Mouse (Mus musculus): ENCODE data around the gene Gm10428.
"Not testable (repeated sequence)": the region's sequence is repeated elsewhere in the genome, so short reads cannot be mapped to it uniquely, and the experiment has no call there.

Gene Gm10428

DNA sequence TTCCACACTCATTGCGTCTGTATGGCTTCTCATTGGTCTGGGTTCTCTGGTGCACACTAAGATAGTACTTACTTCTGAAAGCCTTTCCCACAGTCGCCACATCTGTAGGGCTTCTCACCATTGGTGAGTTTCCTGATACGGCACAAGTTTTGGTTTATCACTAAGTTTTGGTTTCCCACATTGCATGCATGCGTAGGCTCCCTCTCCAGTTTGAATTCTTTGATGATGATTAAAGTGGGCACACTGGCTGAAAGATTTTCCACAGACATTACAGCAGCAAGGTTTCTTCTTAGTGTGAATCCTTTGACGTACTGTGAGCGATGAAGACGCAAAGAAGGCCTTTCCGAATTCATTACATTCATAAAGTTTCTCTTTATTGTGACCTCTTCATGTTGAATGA, at the start of gene Gm10428:
Gm10428 (plus strand) TSS at position 321 of the 400 bp plus-strand sequence.
- DNase-seq = no peak

DNA sequence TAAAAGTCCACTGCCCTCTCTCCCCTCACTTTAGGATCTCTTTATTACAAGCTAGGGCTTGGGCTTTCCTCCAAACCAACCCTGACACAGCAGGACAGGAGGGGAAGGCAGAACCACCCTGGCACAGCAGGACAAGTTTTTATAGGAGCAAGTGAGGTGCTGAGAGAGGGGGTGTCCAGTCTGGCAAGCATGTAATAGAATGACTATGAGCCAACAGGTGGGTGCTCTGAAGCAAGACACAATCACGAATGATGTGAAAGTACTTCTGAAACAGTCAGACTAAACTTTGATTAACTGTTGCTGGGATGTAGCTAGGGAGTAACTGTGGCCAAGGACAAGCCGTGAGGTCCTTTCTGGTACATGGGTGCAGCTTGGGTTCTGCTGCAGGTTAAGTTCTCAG, 46.8 kb upstream of the Gm10428 start:
- no peak for DNase-seq

DNA sequence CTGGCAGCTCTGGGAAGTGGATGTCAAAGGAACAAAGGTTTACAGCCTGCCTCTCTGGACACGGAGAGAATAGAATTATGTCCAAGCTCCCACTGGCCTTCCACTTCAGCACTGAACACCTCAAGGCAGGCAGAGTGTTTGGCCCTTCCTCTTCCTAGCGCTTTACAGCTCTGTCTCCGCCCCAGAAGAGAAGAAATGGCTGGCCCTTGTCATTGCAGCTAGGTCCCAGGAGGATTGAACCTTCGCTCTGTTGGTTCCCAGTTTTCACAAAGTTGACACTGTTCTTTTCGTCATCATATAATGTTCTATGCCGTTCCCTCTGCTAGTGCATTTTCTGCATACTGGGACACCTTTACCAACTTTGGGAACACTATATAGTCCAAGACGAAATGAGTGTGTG, 44.6 kb upstream of the Gm10428 start:
- DNase-seq = no peak

DNA sequence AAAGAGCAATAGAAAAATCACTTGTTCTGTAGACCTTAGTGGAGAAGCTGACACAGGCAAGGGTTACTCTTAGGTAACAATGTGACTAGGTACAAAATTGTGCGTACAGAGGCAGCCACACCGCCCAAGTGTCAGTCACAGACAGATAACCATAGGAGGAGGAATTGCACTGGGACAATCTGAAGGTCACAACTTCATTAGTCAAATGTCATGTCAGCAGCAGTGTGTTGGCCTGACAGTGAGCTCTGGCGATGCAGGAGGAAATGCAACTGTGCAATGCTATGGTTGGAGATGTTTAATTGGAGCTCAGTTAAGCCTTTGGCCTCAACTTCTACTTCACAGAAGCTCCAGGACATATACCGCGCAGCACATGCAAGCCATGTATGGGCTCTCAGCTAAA, 42.2 kb upstream of the Gm10428 start:
- no peak for DNase-seq

DNA sequence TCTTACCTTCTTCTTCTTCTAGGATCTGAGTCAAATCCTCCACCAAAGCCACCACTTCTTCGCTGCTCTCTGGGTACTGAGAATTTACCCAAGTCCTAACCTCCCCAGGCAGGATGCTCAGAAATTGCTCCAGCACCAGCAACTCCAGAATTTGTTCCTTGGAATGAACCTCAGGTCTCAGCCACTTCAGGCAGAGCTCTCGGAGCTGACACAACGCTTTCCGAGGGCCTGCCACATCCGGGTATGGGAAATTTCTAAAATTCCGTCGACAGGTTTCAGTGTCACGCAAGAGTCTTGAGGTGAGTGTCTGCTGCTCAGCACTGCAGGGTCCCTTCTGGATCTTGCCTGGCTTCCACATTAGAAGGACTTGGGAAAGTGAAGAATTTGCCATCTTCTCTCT, 24.6 kb upstream of the Gm10428 start:
- no peak for DNase-seq

DNA sequence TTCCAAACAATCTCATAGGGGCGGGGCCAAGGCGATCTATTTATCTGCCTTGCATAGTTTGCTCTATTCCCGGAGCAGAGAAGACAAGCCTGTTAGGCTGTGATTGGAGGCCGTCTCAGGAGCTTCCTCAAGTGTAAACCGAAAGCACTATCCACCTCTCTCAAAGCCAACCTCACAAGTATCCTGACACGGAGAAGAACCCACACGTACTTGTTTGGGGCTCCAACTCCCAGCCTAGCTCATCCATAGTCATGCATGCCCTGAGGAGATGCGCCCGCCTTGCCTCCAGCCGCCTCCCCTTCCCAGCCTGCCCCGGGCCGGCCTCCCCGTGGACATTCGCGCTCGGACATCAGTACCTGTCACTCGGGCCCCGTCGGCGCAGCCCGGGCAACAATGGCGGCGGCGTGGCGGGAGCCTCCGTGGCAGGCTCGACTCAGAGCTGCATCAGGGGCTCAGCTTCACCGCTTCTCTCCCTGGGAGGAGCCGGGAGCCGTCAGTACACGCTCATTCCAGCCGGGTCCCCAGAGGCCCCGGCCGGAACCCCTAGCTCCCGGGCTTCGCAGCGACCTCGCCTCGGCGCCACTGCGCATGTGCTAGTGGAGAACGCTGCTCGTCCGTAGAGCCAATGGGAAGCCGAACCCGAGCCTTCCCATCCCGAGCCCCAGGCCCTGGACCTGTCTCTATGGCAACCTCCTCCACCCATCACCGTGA, 21.4 kb upstream of the Gm10428 start, which contains the start of gene Zfp287:
Zfp287 (minus strand) TSS at position 595 of the 711 bp plus-strand sequence.
- peak; percentile 85 for DNase-seq

DNA sequence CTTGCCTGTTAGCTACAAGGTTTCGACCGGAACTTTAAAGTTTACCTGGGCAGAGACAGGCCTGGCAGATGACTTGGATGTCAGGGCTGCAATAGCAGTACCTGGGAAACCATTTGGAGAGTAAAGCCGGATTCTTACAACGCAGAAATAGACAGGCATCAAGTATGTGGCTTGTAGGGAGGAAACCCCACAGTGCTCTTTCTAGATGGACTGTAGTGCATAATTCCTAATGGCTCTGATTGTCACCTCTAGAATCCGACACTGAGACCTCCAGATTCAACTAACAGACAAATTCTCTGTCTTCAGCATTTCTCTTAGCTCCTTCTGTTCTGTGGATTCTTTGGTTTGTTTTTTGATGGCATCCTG, 20.9 kb upstream of the Gm10428 start:
- DNase-seq = no peak

DNA sequence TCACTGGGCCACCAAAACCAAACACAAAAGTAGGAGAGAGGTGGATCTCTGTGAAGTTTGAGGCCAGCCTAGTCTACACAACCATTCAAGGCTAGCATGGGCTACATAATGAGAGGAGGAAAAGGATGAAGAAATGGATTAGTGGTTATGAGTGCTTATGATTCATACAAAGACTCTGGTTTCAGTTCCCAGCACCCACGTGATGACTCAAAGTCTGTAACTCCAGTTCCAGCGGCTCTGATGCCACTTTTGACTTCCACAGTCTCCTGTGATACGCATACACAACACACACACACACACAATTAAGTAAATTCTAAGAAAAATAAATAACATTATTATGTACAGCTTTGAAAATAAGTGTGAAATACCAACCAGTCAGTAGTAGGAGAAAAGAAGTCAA, 20.2 kb upstream of the Gm10428 start:
- no peak for DNase-seq

DNA sequence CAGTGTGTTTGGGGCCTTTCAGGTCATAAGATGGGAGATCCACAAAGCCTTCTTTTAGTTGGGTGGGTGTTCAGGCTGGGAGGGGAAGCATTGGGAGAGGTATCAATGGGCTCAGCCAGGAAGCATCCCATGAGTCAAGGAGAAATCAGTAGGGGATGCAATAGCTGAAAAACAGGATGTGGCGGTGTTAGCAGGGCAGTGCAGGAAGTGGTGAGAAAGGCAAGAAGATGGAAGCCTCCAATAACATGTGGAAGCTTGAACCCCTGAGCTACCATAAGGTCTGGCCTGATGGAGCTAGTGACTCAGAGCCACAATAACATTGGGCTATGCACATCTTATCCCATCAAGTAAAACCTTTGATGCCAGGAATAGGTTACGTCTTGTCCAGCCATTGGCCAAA, 11.7 kb upstream of the Gm10428 start:
- DNase-seq = no peak

DNA sequence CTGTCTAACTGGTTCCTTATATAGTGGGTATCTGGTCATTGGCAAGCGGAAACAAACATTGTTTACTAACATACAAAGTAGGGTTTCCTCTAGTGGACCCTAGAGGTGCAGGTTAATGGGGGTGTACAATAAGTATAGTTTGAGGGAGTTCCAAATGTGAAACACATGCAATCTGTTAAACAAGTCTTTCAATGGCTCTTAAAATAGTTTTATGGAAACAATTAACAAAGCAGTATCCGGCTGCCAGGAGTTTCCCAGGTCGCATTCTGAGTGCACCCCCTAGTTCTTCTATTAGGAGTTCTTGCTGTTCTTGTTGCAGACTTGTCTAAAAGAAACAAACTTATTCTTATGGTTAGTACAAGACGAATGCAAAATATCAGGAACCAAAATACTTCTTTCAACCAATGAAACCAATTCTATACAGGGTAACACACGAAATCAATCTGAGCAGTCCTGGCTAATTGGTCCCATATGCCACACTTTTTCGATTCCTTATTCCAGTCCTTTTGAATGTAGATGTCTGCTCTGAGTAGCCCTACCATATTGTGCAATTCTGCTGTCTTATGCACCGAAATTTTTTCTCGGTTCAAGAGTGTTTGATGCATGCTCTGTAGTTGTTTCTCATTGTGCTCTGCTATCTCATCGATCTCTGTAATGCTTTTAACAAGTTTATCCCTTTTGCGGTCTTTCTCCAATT, 10.5 kb upstream of the Gm10428 start:
- DNase-seq = no peak

DNA sequence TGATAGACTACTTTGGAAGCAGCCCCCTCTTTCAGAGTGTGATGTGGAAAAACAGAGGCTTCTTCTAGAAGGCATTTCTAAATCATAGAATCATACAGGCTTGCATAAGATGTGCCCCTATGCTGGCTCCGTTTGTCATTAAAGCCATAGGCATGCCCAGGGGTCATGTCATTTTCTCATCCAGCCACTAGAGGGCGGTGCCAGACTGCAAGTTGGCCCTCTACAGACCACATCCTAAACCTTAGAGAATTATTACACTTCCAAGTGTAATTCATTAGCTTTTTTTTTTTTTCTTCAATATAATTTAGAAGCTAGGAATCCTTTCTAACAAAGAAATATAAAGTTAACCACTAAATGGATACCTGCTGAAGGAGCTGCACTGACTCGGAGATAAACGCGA, 8.8 kb upstream of the Gm10428 start:
- DNase-seq = peak; percentile 86

DNA sequence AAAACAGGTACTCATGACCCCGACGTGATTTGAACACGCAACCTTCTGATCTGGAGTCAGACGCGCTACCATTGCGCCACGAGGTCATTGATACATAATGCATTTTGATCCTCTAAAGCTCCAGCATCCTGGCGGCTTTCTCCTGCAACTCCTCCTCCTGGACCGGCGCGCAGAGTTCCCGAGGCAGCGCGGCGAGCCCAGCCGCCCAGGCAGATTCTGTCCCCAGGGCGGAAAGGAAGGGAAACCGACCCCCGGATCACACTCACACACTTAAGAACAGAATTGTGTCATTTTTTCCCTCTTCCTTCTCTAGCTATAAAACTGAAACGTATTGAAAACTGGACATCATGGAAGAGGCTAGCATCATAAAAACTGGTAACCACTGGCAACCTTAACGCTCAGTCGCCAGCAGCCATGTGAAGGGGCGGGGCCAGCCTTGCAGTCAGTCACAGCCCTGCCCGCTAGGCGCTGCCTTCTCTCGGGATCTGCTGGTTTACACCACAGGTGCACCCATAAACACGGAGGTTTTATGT, 6.8 kb upstream of the Gm10428 start:
- DNase-seq = peak; percentile 90

DNA sequence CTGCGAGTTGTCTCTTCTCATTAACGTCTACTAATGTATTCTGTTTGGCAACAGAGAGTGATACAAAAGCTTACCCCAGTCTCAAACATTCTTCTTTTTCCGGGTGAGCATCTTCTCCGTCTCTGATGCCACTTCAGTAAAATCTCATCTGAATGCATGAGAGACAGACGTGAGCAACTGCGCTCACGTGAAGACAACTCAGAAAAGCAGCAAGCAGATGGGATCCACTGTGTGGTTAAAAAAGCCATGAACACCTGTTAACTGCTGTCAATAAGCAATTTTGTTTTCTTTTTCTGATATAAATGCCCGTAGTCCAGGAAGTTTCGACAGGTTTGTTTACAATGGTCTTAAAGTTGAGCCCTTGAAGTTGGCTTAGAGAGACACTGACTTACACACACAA, 5.7 kb upstream of the Gm10428 start:
- DNase-seq = no peak

DNA sequence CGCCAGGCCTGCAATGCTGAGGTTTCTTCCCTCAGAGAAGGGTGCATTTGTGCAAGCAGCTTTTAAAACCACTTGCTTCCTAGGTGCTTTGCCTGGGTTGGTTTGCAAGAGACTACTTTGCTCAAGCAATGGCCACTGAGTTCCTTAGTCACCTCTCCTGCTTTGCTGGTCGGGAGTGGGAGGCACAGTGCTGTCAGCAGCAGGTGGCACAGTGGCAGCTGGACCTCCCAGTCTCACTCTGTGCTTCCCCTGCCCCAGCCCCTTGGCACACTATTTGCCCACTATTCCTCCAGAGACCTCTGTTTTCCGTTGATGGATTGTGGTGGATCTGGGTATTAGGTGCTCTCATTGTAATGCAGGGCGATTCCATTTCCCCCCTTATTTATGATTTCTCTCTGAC, 4.8 kb upstream of the Gm10428 start:
- DNase-seq = no peak

DNA sequence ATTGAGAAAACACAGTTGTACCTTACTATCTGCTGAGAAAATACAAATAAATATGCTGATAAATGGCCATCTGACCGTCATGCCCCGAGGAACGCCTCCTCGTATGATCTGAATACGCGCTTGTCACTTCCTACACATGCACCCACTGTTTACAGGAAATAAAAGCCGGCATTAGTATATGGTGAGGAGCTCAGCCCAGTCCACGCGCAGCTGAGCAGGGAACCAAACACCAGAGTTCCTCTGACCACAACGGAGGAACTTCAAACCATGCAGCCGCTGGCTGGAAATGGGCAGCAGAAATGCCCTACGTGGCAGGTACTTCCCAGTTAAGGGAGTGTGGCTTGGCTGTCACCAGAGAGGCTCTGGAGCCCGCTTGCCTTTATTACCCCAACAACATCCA, 3.5 kb upstream of the Gm10428 start:
- not testable (repeated sequence) for DNase-seq

DNA sequence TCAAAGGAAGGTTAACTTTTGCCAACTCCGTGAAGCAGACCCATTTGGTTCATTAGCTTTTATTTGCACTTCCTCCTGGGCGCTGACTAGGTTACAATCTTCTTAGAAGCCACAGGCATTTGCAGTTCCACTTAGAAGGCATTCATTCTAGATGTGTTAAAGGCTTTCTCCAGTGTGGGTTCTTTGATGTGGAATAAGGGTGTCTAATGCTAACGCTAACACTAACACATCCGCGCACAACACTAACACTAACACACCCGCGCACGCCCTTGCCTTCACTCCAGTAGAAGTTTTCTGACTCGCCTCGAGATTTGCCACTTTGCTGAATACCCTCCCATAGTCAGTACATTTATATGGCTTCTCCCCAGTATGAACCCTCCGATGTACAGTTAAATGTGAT, 709 bp upstream of the Gm10428 start:
- DNase-seq = no peak

DNA sequence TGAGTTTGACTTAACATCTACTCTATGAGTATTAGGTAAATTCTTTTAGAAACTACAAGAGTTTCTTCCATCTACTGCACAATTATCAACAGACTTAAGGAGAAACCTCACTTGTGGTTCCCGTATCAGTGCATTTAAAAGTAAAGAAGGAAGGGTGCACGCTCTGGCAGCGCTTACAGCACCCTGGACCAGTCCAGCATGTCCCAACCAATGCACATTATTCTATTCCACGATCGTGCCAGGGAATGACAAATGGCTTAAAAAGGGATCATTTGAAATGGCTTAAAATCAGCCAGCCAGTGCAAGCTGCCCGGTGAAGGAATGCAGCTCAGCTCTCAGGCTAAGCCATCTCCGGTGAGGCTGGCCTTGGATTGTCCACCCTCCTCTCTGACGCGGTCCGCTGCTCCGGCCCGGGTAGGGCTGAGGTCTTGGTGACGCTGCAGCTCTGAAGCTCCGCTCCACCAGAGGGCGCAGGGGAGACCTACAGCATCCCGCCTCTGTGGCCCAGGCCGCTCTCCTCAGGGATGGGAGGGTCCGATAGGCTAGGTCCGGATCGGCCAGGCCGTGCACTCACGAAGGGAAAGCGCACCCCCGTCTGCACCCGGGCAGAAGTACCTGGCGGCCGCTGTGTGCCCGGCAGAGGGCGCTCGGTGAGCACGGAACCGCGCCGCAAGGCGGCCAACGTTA, 3.7 kb downstream of the Gm10428 start:
- DNase-seq = peak; percentile 95

DNA sequence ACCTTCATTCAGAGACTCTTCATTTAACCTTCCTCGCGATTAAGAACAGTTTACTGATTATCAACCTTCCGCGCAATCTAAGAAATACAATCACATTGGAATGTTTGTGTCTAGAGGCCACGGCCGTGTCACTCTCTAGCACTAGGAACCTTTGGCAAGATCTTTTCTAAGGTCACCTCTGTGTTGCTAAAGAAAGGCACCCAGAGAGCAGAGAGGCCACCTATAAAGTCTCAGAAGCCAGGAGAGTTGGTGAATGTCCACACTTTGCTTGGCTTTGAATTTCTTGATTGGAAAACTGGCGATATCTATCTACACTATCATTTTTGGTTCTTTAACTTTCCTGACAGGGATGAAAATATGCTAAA, 4.2 kb downstream of the Gm10428 start:
- DNase-seq = no peak

DNA sequence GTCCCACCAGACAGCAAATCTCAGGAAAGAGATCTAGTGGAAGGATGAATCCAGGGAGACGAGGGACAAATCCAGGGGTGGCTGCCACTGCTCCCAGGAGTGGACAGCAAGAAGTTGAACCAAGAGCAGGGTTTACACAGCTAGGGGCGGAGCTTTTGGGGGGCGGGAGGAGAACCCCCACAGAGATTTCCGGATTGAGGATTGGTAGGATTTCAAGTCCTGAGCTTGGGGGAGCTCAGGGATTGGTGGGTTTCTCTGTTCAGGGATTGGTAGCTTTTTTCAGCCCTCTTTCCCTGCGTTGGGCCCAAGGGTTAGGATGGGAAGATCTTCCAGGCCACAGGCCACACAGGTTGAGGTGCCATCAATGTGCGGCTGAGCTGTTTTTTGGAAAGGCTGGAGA, 5.0 kb downstream of the Gm10428 start:
- no peak for DNase-seq

DNA sequence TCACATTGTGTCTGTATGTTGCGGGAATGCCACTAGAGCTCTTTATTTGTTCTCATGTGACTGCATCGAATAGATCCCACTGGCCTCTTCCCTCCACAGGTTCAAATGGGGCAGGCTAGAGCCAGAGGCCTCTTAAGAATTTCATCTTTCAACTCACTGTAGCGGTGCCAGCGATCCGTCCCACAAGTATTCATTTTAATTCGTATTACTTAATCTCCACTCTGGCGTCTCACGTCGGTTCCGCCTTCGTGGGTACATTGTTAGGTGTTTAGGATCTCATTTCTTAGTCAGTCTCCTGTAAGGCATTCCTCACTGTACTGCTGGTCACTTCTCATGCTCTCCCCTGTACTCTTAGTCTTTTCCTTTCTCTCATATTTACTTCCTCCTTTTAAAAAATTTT, 5.6 kb downstream of the Gm10428 start:
- DNase-seq = no peak

DNA sequence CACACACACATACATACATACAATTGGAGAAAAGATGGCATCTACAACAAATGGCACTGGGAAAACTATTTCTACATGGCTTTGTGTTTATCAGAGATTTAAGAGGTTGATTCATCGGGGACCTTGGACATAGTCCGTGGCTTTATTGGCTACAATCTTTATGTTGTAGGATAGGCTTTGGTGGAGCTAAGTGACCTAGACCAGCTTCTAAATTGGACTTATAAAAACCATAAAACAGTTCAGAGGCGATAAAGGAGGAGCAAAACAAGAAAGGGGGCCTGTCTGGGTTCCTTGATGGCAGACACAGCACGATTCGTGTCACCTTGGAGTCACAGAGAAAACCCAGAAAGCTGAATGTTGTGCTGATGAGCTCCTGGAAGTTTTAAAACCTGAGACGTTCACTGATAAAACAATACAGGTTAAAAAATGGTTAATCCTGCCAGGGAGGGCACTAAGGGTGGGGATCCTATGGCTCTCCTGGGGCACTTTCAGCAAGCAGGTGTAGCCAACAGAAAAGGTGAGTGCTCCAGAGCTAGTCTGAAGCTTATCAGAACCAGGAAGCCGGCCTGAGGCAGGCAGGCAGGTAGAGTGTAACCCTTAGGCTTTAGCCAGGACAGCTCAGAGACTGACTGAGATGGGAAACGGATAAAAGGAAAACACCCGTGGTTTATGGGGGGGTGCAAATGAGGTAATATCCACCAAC, 8.0 kb downstream of the Gm10428 start:
- no peak for DNase-seq

DNA sequence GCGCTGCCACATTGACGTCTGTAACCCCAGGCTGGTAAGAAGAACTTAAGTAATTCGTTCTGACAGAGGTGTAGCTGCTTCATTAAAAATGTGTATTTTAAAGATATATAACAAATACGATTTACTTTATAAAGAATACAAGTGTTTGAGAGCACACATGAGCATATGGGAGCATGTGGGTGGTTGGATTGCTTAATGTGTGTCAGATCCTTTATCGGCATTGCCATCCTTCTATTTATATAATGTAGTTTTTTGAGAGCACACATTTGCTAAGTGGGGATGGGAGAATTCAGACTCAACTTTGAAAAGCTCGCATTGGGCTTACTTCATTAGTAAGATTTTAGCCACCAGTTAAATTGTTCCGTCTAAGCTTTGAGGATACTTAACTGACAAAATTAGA, 23.6 kb downstream of the Gm10428 start:
- no peak for DNase-seq

DNA sequence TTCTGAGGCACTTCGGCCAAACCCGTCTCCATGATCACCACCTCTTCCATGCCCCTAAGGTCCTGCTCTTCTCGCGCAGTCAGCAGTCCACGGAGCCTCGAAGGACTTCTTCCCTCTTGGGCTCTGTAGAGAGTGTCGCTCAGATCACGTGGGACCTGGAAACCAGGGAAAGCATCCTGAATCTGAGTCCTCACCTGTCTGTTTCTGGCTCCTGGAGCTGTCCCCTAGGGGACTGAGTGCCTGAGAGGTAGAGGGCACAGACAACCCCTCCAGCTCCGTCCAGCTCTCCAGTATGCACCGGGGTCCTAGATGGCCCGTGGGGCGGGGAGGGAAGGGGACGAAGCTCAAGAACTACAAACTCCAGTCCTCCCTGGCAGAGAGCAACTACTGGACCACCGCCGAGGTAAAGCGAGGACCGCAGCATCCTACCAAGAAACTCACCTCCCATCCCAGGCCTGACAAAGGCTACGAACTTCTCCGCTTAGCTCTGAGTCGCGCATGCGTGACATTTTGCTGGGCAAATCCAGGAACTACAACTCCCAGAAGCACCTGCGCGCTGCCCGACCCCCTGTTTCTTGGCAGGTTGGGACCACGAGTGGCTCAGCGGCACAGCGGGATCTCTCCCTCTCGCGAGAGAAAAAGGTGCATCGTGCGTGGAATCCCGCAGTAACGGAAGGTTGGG, 36.2 kb downstream of the Gm10428 start, which contains the start of gene Zfp286:
Zfp286 (minus strand) TSS at position 528 of the 682 bp plus-strand sequence.
- peak; percentile 95 for DNase-seq

Data from thymus, postnatal 4 days (tissue).